Mouse (Mus musculus) NIH3T3 (cell line): ENCODE results near the gene Olfr344.

ENCODE experiments used
- DNase-seq: peaks from one replicate; pipeline ENCODE4 v3.0.0-alpha.2; 2012; ENCODE audit warnings: low read depth

Gene Olfr344

DNA sequence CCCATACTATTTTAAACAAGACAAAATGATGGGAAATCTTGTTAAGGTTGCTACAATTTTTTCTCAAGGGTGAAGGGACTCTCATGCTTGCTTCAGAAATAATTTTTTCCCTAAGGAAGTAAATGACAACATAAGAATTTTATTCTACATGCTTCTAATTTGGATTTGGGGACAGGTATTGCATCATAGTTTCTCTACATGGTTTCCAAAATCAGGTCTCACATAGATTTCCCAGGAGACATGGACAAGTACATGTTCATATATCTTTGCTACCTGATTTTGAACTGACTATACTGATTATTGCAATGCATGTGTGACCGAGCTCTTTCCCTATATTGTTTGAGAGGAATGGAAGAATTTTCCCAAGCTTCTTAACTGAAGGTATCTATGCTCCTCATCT lies at the start of gene Olfr344:
Gene Olfr344 (plus strand): TSS at position 301 of the 400 bp plus-strand sequence.
- no peak for DNase-seq

DNA sequence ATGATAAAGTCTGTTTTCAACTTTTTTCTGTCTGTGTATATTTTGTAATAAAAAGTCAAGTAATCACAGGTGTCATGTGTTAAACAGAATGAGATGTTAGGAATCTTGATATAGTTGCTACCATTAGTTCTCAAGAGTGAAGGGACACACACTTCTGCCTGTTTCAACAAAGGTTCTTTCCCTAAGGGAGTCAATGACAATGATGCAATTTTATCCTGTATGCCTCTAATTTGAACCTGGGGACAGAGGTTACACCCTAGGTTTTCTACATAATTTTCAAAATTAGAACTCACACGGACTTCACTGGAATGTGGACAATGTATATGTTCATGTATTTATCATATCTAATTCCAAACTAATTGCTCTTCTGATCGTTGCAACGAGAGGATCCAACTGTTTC lies 41.8 kb upstream of the Olfr344 start, which contains the start of gene Olfr342:
Gene Olfr342 (plus strand): TSS at position 301 of the 400 bp plus-strand sequence.
- DNase-seq = no peak

DNA sequence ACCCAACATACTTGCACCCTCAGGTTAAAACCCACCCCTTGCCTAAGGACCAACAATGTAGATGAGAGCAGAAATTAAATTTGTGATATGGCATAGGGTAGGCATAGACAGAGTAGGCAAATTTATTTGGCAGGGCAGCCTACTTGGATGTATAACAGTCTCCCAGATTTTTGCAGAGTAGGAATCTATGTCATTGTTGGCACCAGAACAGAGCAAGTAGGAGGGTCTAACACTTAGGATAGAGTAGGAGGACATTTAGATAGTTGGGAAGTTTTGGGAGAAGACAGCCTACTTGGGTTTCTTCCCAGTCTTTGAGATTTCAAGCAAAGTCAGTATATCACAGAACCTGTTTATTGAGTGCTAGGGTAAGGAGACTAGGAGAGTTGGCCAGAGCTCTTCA lies 1.3 kb upstream of the Olfr344 start:
- no peak for DNase-seq

DNA sequence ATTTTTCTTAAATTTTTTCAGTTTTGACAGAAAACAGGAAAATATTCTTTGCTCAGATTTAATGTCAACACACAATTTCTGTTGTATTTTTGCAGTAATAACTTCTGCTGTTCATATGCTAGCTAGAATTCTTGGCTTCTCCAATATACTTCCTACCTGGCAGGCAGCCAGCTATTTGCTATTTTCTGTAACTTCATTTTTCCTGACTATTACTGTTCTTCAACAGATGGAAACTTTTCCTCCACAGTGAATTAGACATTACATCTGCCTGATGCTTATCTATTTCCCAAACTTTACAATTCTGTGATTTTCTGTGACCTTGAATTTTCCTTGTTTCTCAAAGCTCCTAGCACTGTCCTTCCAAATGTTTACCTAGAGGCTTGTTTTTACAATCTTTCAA lies 560 bp downstream of the Olfr344 start:
- DNase-seq = no peak

DNA sequence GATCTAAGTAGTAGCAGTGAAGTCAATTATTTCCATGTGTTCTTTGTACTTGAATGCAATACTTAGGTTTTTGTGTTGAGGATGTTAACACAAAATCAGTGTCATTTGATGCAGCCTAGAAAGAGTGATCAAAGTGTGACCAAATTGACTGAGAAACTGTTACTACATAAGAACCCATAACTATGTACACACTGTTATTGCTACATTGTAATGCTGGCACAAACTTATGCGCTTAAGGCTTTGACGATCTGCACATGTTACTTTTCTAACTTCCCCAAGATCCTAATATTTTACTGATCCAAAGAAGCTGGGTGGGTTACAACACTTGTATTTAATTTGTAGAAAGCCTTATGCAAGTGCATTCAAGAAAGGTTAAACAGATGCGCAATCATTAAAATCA lies 1.4 kb downstream of the Olfr344 start:
- DNase-seq = no peak
